Mouse (Mus musculus) spleen, adult 10 weeks (tissue): ENCODE measurements around the gene Luc7l. TPM values are rescaled to one million over a fixed set of nuclear protein-coding genes. Genes with fewer than 3 reads are reported as not detected.

ENCODE experiments used
- polyA plus RNA-seq: library from polyadenylated mRNA; stranded (reverse); fragments of 350-450 nt; fragmentation: Illumina TruSeq; extraction: RNeasy Lipid Tissue Mini Kit (QIAGEN cat#74804); gene quantifications from one replicate; pipeline ENCODE4 v1.2.3, GENCODE M21; 2015; ENCODE audit warnings: low replicate concordance; ENCODE audit not compliant: insufficient read depth

The Luc7l gene
- 104 TPM for polyA plus RNA-seq

GRCm38 (mm10) chr17:26252539-26253251, at the start of gene Luc7l:
Luc7l (plus strand) TSS chr17:26252896.

DNA sequence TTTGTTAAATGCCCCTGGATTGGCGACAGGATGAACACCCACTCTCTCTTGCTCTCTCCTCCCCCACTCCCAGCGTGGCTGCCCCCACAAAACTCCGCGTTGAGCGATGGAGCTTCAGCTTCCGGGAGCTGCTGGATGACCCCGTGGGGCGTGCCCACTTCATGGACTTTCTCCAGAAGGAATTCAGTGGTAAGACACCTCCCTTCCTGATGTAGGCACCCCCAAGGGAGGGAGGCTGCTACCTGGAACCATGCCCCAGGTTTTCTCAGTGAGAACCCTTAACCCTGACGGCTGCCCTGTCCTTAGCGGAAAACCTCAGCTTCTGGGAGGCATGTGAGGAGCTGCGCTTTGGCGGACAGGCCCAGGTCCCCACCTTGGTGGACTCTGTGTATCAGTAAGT, 45.0 kb upstream of the Luc7l start, which contains the start of gene Arhgdig:
Gene Arhgdig (minus strand): TSS at position 101 of the 400 bp plus-strand sequence.

GRCm38 (mm10) chr17:26244101-26244841, 8.4 kb upstream of the Luc7l start, which contains the start of gene Fam234a:
Fam234a (minus strand) TSS chr17:26244242.

Other genes with a start within 250 kb of the Luc7l start
- gene Rab11fip3, start 183.3 kb upstream of the Luc7l start, polyA plus RNA-seq = 6.5 TPM
- 13.1 TPM for gene Decr2, start 162.6 kb upstream of the Luc7l start, polyA plus RNA-seq
- 4.7 TPM for gene Nme4, start 157.3 kb upstream of the Luc7l start, polyA plus RNA-seq
- gene Tmem8, start 139.6 kb upstream of the Luc7l start, polyA plus RNA-seq = 14.4 TPM
- gene Mrpl28, start 129.4 kb upstream of the Luc7l start, polyA plus RNA-seq = 29.7 TPM
- 47.8 TPM for gene Axin1, start 114.2 kb upstream of the Luc7l start, polyA plus RNA-seq
- gene Pdia2, start 53.8 kb upstream of the Luc7l start, polyA plus RNA-seq = 0.39 TPM
- 2.6 TPM for gene Rgs11, start 49.9 kb upstream of the Luc7l start, polyA plus RNA-seq
- gene Arhgdig, start 45.1 kb upstream of the Luc7l start, polyA plus RNA-seq = not detected
- gene Fam234a, start 8.7 kb upstream of the Luc7l start, polyA plus RNA-seq = 27.0 TPM
- 2.9 TPM for gene Neurl1b, start 161.9 kb downstream of the Luc7l start, polyA plus RNA-seq